Comparison of ENCODE assay signal across 8 mouse cellular contexts in the genomic region with DNA sequence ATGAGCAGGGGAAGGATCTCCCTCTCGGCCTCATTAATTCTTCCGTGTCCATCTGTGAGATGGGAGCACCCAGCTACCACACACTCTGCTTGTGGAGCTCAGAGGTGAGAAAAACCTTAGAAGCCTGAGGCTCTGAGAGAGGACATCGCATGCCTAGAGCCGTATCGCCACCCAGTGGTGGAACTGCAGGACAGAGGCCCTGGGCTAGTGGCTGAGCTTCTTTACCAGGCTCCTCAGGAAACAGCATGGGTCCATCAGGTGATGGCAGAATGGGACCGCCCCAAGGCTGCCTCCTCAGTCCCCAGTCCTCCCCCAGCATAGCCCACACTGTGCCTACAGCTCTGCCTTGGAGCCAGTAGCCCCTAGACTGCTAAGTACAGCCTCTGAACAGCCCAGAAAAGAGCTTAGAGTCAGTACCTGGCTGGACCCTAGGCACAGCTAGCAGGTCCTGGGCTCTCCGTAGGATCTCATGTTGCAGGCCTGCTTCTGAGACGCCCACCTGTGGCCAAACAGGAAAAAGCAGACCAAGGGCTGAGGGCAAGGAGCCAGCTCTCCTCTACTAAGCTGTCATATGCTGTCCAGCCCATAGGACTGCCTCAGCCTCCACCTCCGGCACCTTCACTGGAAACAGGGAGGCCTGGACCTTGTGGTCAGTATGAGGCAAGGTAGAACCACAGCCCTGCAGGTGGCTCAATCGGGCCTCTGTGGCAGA. TPM values are rescaled to one million over a fixed set of nuclear protein-coding genes. Genes with fewer than 3 reads are reported as not detected.
DNase-seq lines count a peak whose midpoint lies in the region; ATAC-seq lines count a peak whose summit lies in the region.

No protein-coding gene starts in this region.

- 35% methylated on average over 10 of the region's 10 CpGs for WGBS in hindbrain, embryonic 14.5 days

- H3K4me3 ChIP-seq in hindbrain, embryonic 14.5 days (replicated peaks; ENCODE audit: low read length), result no peak overlapping the region

- H3K27ac ChIP-seq in hindbrain, embryonic 14.5 days, result no peak overlapping the region

- no peaks in the 10 kb centered on the region for H3K9me3 ChIP-seq in hindbrain, embryonic 14.5 days (ENCODE audit: control insufficient read depth, low read length)

- H3K4me2 ChIP-seq in hindbrain, embryonic 14.5 days (replicated peaks), result no peak overlapping the region

- peaks cover 70% of the 10 kb centered on the region for H3K36me3 ChIP-seq in hindbrain, embryonic 14.5 days (replicated peaks; ENCODE audit: control insufficient read depth, insufficient read depth)

- no peaks in the 10 kb centered on the region for H3K4me1 ChIP-seq in hindbrain, embryonic 14.5 days (replicated peaks; ENCODE audit: control insufficient read depth, insufficient read depth, low read length)

- H3K27me3 ChIP-seq in hindbrain, embryonic 14.5 days (ENCODE audit: control insufficient read depth, insufficient read depth, low read length), result no peaks in the 10 kb centered on the region

- peak; percentile 76 for DNase-seq in Muller cell, postnatal 12 days (ENCODE audit: inconsistent ontology term)
- peak; percentile 76 for DNase-seq in cerebellum, adult 8-10 months
- peak; percentile 64 for DNase-seq in frontal cortex, postnatal 14 days (ENCODE audit: low spot score in 2 of 2)
- peak; percentile 60 for DNase-seq in hindbrain, embryonic 14.5 days (ENCODE audit: low spot score)
- peak; percentile 63 to 65 for DNase-seq in layer of hippocampus, postnatal 36 days
- DNase-seq in lung, postnatal 25 days (ENCODE audit: low spot score), result peak; percentile 88
- DNase-seq in right cerebral cortex, postnatal 10 days (ENCODE audit: low spot score in 2 of 2), result peak; percentile 79 to 85

- peak; percentile 74; the same call in 1 of the 2 replicates for ATAC-seq in hindbrain, embryonic 14.5 days (ENCODE audit: low FRiP score)
- no peak for ATAC-seq in inflammation-experienced regulatory T-cells, adult 6 months

- no peak overlapping the region for H3K9ac ChIP-seq in hindbrain, embryonic 14.5 days

RNA-seq across cellular contexts. Expression of gene Rpl12, which starts 33.0 kb away (rescaled TPM):
- polyA plus RNA-seq in hindbrain, embryonic 14.5 days (2014; fragmentation: Nextera tagmentation; extraction: Ambion mirVana), result 106 and 113 TPM in 2 replicates
- 100 to 1,000 TPM; 110 to 112 TPM for total RNA-seq in layer of hippocampus, postnatal 36 days (2021)
- polyA plus RNA-seq in inflammation-experienced regulatory T-cells, adult 6 months (2017; shearing (Covaris generic)), result 100 to 1,000 TPM in 1 of 3 experiments, 10 to 100 TPM in 2; 18.9 to 858 (median 48.2) TPM

RNA-seq across cellular contexts. Expression of gene Lrsam1, which starts 33.0 kb away (rescaled TPM):
- 20.2 and 22.4 TPM in 2 replicates for polyA plus RNA-seq in hindbrain, embryonic 14.5 days (2014; fragmentation: Nextera tagmentation; extraction: Ambion mirVana)
- 10 to 100 TPM; 32.4 to 34.7 TPM for total RNA-seq in layer of hippocampus, postnatal 36 days (2021)
- 1 to 10 TPM; 4.2 to 7.3 (median 7.3) TPM for polyA plus RNA-seq in inflammation-experienced regulatory T-cells, adult 6 months (2017; shearing (Covaris generic))

RNA-seq across cellular contexts. Expression of gene Fam129b, which starts 52.5 kb away (rescaled TPM):
- polyA plus RNA-seq in hindbrain, embryonic 14.5 days (2014; fragmentation: Nextera tagmentation; extraction: Ambion mirVana), result 16.8 and 19.4 TPM in 2 replicates
- 10 to 100 TPM; 14.0 to 17.7 TPM for total RNA-seq in layer of hippocampus, postnatal 36 days (2021)
- polyA plus RNA-seq in inflammation-experienced regulatory T-cells, adult 6 months (2017; shearing (Covaris generic)), result 1 to 10 TPM in 1 of 3 experiments, under 1 TPM in 2; 0.15 to 3.2 (median 0.90) TPM

RNA-seq across cellular contexts. Expression of gene Slc2a8, which starts 53.5 kb away (rescaled TPM):
- polyA plus RNA-seq in hindbrain, embryonic 14.5 days (2014; fragmentation: Nextera tagmentation; extraction: Ambion mirVana), result 16.3 and 17.4 TPM in 2 replicates
- total RNA-seq in layer of hippocampus, postnatal 36 days (2021), result 10 to 100 TPM; 18.4 to 18.9 TPM
- 1 to 10 TPM; 2.0 to 5.0 (median 2.5) TPM for polyA plus RNA-seq in inflammation-experienced regulatory T-cells, adult 6 months (2017; shearing (Covaris generic))
